ENCODE assay signal across 8 mouse cellular contexts in the genomic region with DNA sequence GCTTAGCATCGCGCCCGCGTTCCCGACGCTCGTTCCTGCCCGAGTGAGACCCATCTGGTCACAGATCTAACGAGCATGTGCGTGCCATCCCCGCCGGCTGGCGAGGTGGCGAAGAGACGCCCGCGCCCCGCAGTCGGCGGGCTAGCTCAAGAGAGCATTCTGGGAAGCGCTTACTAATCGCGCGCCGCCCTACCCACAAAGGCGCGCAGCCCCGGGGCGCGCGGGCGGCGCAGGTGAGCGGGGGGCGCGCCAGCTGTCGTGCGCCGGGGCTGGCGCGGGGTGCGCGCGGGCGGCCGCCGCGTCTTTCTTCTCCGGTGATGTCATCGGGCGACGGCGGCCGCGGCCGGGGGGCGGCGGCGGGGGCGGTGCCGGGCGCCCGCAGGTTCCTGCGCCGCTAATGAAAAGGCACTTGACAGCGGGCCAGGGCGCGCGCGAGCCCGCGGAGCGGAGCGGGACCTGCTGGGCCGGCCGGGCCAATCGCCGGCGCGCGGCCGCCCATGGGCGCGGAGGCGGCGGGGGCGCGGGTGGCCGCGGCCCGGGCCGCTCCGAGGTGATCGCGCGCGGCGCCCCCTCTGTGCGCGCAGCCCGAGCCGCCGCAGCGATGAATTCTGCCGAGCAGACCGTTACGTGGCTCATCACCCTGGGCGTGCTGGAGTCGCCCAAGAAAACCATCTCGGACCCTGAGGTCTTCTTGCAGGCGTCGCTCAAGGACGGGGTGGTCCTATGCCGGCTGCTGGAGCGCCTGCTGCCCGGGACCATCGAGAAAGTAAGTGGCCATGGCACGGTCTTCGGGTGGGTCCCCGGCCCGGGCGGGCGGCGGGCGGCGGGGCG. TPM values are rescaled to one million over a fixed set of nuclear protein-coding genes. Genes with fewer than 3 reads are reported as not detected.
DNase-seq lines count a peak whose midpoint lies in the region; ATAC-seq and TF ChIP-seq lines count a peak whose summit lies in the region.

A gene (plus strand): TSS at position 71 of the 831 bp plus-strand sequence.

- no peak for TF ChIP-seq POLR2A in thymus, adult 2 months (IDR thresholded peaks at IDR 0.05; ENCODE audit: control insufficient read depth, extremely low read depth, insufficient read depth, low read length, poor library complexity)

- peaks cover 8% of the 10 kb centered on the region; the same call in 1 of the 2 replicates for H3K27me3 ChIP-seq in thymus, adult 2 months (ENCODE audit: control insufficient read depth, insufficient read depth, low read length)
- H3K27me3 ChIP-seq in intestine, embryonic 16.5 days (replicated peaks; ENCODE audit: control insufficient read depth, insufficient read depth, low read length) = peaks cover 49% of the 10 kb centered on the region
- H3K27me3 ChIP-seq in stomach, embryonic 14.5 days (ENCODE audit: control insufficient read depth, insufficient read depth, low read length) = peaks cover 23% of the 10 kb centered on the region; the same call in 1 of the 2 replicates

- no peaks in the 10 kb centered on the region for H3K36me3 ChIP-seq in thymus, adult 2 months (ENCODE audit: control insufficient read depth, insufficient read depth, low read length)
- no peaks in the 10 kb centered on the region for H3K36me3 ChIP-seq in intestine, embryonic 16.5 days (ENCODE audit: control insufficient read depth, insufficient read depth, low read length)
- no peaks in the 10 kb centered on the region for H3K36me3 ChIP-seq in stomach, embryonic 14.5 days (ENCODE audit: control insufficient read depth, insufficient read depth, low read length)

- H3K27ac ChIP-seq in thymus, adult 2 months (ENCODE audit: control insufficient read depth, insufficient read depth, low read length) = no peak within 1 kb of the TSS
- H3K27ac ChIP-seq in intestine, embryonic 16.5 days (ENCODE audit: low read length) = peak within 1 kb of the TSS; percentile 28; the same call in 1 of the 2 replicates
- no peak within 1 kb of the TSS for H3K27ac ChIP-seq in stomach, embryonic 14.5 days (ENCODE audit: low read length)

- intact Hi-C loops in left cerebral cortex, postnatal 10 days (cut with DNase I) = no loop called here

- H3K9ac ChIP-seq in intestine, embryonic 16.5 days (ENCODE audit: low read depth, low read length) = peak within 1 kb of the TSS; percentile 65
- peak within 1 kb of the TSS; percentile 18; the same call in 1 of the 2 replicates for H3K9ac ChIP-seq in stomach, embryonic 14.5 days (replicated peaks; ENCODE audit: low read depth, low read length)

- peak; percentile 77 for ATAC-seq in intestine, embryonic 16.5 days
- no peak for ATAC-seq in megakaryocyte-erythroid progenitor cell, adult 5-6 weeks (replicated peaks; ENCODE audit: low FRiP score, low TSS enrichment, poor library complexity, severe bottlenecking)
- ATAC-seq in stomach, embryonic 14.5 days (ENCODE audit: insufficient number of reproducible peaks, insufficient read depth, low FRiP score, low read depth) = peak; percentile 70; the same call in 1 of the 2 replicates

- no peak for TF ChIP-seq CTCF in thymus, adult 2 months (IDR thresholded peaks at IDR 0.05; ENCODE audit: borderline replicate concordance, control insufficient read depth, extremely low read depth, insufficient read depth, low read length, poor library complexity)

- H3K9me3 ChIP-seq in intestine, embryonic 16.5 days (ENCODE audit: control insufficient read depth, low read length) = no peaks in the 10 kb centered on the region
- no peaks in the 10 kb centered on the region for H3K9me3 ChIP-seq in stomach, embryonic 14.5 days (ENCODE audit: control insufficient read depth, low read depth, low read length)

- H3K4me3 ChIP-seq in thymus, adult 2 months (ENCODE audit: control insufficient read depth, insufficient read depth, low read length) = no peak within 1 kb of the TSS
- H3K4me3 ChIP-seq in intestine, embryonic 16.5 days (ENCODE audit: low read length) = peak within 1 kb of the TSS; percentile 63
- peak within 1 kb of the TSS; percentile 50 for H3K4me3 ChIP-seq in stomach, embryonic 14.5 days (ENCODE audit: low read depth, low read length)

- peaks cover 9% of the 10 kb centered on the region; the same call in 1 of the 2 replicates for H3K4me1 ChIP-seq in thymus, adult 2 months (replicated peaks; ENCODE audit: control insufficient read depth, insufficient read depth, low read length)
- peaks cover 7% of the 10 kb centered on the region for H3K4me1 ChIP-seq in intestine, embryonic 16.5 days (ENCODE audit: control insufficient read depth, insufficient read depth, low read length)
- no peaks in the 10 kb centered on the region for H3K4me1 ChIP-seq in stomach, embryonic 14.5 days (ENCODE audit: control insufficient read depth, insufficient read depth, low read length)

- H3K4me2 ChIP-seq in intestine, embryonic 16.5 days (ENCODE audit: low read depth, low read length) = peak within 1 kb of the TSS; percentile 97
- peak within 1 kb of the TSS; percentile 92 for H3K4me2 ChIP-seq in stomach, embryonic 14.5 days (replicated peaks; ENCODE audit: low read depth, low read length)

- no peak for DNase-seq in thymus, adult 2 months
- no peak for DNase-seq in thymus, postnatal 25 days
- peak; percentile 56 for DNase-seq in embryo, embryonic 11.5 days (ENCODE audit: low read depth, low spot score)
- DNase-seq in gastrocnemius, postnatal 4 days (ENCODE audit: low spot score in 2 of 2) = peak; percentile 49 to 70
- peak; percentile 74 to 89 for DNase-seq in left cerebral cortex, postnatal 10 days (ENCODE audit: extremely low spot score in 1 of 2, low spot score in 2 of 2)

- 5% methylated on average over 112 of the region's 127 CpGs for WGBS in thymus, adult 2 months
- under 1% methylated on average over 119 of the region's 127 CpGs for WGBS in intestine, embryonic 16.5 days
- WGBS in stomach, embryonic 14.5 days = under 1% methylated on average over 93 of the region's 127 CpGs

RNA-seq across cellular contexts. Expression of the gene that starts here (rescaled TPM):
- 36.1 and 36.6 TPM in 2 replicates for polyA plus RNA-seq in thymus, adult 2 months (2012; rRNA removed)
- total RNA-seq in gastrocnemius, postnatal 4 days (2021) = 100 to 1,000 TPM; 107 to 114 TPM
- 23.9 and 24.0 TPM in 2 replicates for polyA plus RNA-seq in intestine, embryonic 16.5 days (2015; fragmentation: Nextera tagmentation; extraction: Ambion mirVana)
- total RNA-seq in left cerebral cortex, postnatal 10 days (2021) = 100 to 1,000 TPM; 182 to 189 TPM
- total RNA-seq in megakaryocyte-erythroid progenitor cell, adult 5-6 weeks (2014; fragmentation: Nextera tagmentation) = 27.2 and 28.2 TPM in 2 replicates
- total RNA-seq in megakaryocyte-erythroid progenitor cell, adult 5-6 weeks (2017) = 10.7 and 52.1 TPM in 2 replicates
- polyA plus RNA-seq in stomach, embryonic 14.5 days (2014; fragmentation: Nextera tagmentation; extraction: Ambion mirVana) = 37.0 and 37.4 TPM in 2 replicates

Comparison
In these comparisons a context has a peak if more than half of its experiments do, and no peak if none do; other contexts are left out.
1. DNase-seq: peak in embryo, embryonic 11.5 days (single experiment), gastrocnemius, postnatal 4 days (2 of 2) and left cerebral cortex, postnatal 10 days (2 of 2); none in thymus, adult 2 months (single experiment) and thymus, postnatal 25 days (single experiment).